Mouse (Mus musculus) limb, embryonic 10.5 days (tissue): Measurements from ENCODE around the gene Atg4b. TPM values are rescaled to one million over a fixed set of nuclear protein-coding genes. Genes with fewer than 3 reads are reported as not detected.
"Not testable (repeated sequence)": the region's sequence is repeated elsewhere in the genome, so short reads cannot be mapped to it uniquely, and the experiment has no call there.

Source experiments
- DNase-seq: peaks from one replicate; pipeline ENCODE4 v3.0.0-alpha.2; 2017; ENCODE audit warnings: low spot score
- H3K27ac ChIP-seq: fragments of 300-500 bp; sonication (generic); 2 replicates; pipeline ENCODE4 v1.5.1; 2016; ENCODE audit warnings: mild to moderate bottlenecking
- H3K27me3 ChIP-seq: fragments of 300-500 bp; sonication (generic); 2 replicates; pipeline ENCODE4 v1.6.1; 2016; ENCODE audit warnings: low read depth, mild to moderate bottlenecking; ENCODE audit not compliant: poor library complexity, severe bottlenecking
- H3K36me3 ChIP-seq: fragments of 300-500 bp; sonication (generic); 2 replicates; pipeline ENCODE4 v1.6.1; 2016; ENCODE audit warnings: mild to moderate bottlenecking, moderate library complexity
- H3K4me1 ChIP-seq: fragments of 300-500 bp; sonication (generic); 2 replicates; pipeline ENCODE4 v1.6.1; 2016
- H3K4me3 ChIP-seq: fragments of 300-500 bp; sonication (generic); 2 replicates; pipeline ENCODE4 v1.5.1; 2016; ENCODE audit warnings: mild to moderate bottlenecking, moderate library complexity
- H3K9me3 ChIP-seq: fragments of 300-500 bp; sonication (generic); replicated peaks from 2 replicates; pipeline ENCODE4 v1.6.1; 2016; ENCODE audit warnings: mild to moderate bottlenecking
- WGBS: fragments of 180-500 bp; shearing (Covaris S2); methylation state at CpG from one replicate; pipeline ENCODE4 v1.1.7; 2016; 5-methylcytosine and 5-hydroxymethylcytosine counted together
- polyA plus RNA-seq: library from polyadenylated mRNA; unstranded; fragments of >200 nt; fragmentation: Nextera tagmentation; extraction: Ambion mirVana; gene quantifications from 2 replicates; pipeline ENCODE4 v1.2.1, GENCODE M21; 2016

The Atg4b gene
- polyA plus RNA-seq, 1 experiment from 2014 or later = 91.8 TPM

DNA sequence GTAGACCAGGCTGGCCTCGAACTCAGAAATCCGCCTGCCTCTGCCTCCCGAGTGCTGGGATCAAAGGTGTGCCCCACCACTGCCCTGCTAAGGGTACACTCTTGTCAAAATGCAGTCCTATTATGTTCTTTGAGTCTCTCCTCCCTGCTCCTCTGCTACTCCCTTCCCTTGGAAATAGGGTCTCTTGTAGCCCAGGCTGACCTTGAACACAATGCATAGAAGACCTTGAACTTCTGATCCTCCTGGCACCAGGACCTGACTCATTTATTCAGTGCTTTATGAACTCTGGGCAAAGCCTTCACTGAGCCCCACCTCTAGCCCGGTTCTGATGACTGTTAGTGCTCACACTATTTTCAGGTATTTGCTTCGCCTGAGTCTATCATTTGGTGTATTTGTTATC is 13.6 kb upstream of the Atg4b start:
- Histone ChIP-seq H3K4me1 (no peaks in the 10 kb centered on the region), H3K27me3 (no peaks in the 10 kb centered on the region), H3K4me3 (no peak overlapping the region), H3K36me3 (peaks cover 14% of the 10 kb centered on the region), H3K9me3 (no peaks in the 10 kb centered on the region), H3K27ac (no peak overlapping the region)
- DNase-seq = no peak
- 93% methylated on average over 5 of the region's 5 CpGs for WGBS

DNA sequence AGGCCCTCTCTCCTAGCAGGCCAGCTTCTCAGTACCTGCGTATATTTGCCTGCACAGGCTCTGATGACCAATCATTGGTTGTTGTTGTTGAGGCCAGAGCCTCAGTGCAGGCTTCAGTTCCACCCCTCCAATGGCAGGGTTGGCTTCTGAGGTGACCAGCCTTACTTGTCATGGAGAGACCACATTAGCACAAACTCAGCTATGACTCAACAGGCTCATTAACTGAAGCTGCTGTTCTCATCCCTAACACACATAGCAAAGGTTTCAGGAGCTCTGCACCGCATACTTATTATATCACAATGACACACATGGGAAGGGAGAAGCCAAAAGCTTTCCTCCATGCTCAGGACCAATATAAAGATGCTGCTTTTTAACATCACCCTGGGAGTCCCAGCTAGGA is 10.6 kb upstream of the Atg4b start:
- no peaks in the 10 kb centered on the region for H3K27me3 ChIP-seq
- H3K4me1 ChIP-seq = no peaks in the 10 kb centered on the region
- no peak overlapping the region for H3K4me3 ChIP-seq
- no peaks in the 10 kb centered on the region for H3K9me3 ChIP-seq
- no peak for DNase-seq
- 95% methylated on average over 2 of the region's 2 CpGs for WGBS
- H3K27ac ChIP-seq = no peak overlapping the region
- peaks cover 31% of the 10 kb centered on the region for H3K36me3 ChIP-seq

GRCm38 (mm10) chr1:93741987-93742386 is 9.3 kb upstream of the Atg4b start:
- Histone ChIP-seq H3K27me3 (no peaks in the 10 kb centered on the region), H3K4me1 (no peaks in the 10 kb centered on the region), H3K36me3 (peaks cover 39% of the 10 kb centered on the region), H3K9me3 (no peaks in the 10 kb centered on the region), H3K4me3 (no peak overlapping the region), H3K27ac (no peak overlapping the region)
- DNase-seq = no peak
- 86% methylated on average over 4 of the region's 4 CpGs for WGBS

DNA sequence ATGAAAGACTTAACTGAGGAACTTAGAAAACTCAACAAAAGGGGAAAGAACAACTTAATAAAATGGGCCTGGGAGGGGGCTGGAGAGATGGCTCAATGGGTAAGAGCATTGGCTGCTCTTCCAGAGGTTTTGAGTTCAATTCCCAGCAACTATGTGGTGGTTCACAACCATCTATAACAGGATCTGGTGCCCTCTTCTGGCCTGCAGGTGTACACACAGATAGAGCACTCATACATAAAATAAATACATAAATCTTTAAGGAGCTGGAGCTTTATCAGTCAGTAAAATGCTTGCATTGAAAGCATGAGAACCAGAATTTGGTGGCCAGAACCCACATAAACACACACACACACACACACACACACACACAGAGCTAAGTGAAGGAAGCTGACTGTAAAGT is 8.4 kb upstream of the Atg4b start:
- no peak overlapping the region for H3K4me3 ChIP-seq
- no peak for DNase-seq
- no peaks in the 10 kb centered on the region for H3K4me1 ChIP-seq
- no peak overlapping the region for H3K27ac ChIP-seq
- no peaks in the 10 kb centered on the region for H3K9me3 ChIP-seq
- peaks cover 39% of the 10 kb centered on the region for H3K36me3 ChIP-seq
- H3K27me3 ChIP-seq = no peaks in the 10 kb centered on the region

- DNase-seq = no peak
- peaks cover 64% of the 10 kb centered on the region for H3K36me3 ChIP-seq
Observed at GRCm38 (mm10) chr1:93746179-93746578, 5.1 kb upstream of the Atg4b start.

GRCm38 (mm10) chr1:93748539-93748938 is 2.8 kb upstream of the Atg4b start:
- Histone ChIP-seq H3K27ac (no peak overlapping the region), H3K9me3 (no peaks in the 10 kb centered on the region), H3K4me3 (no peak overlapping the region), H3K4me1 (peaks cover 8% of the 10 kb centered on the region), H3K27me3 (no peaks in the 10 kb centered on the region), H3K36me3 (peaks cover 52% of the 10 kb centered on the region)
- WGBS = 100% methylated on average over 1 of the region's 1 CpGs
- no peak for DNase-seq

More at GRCm38 (mm10) chr1:93746179-93746578, 5.1 kb upstream of the Atg4b start:
- Histone ChIP-seq H3K4me3 (no peak overlapping the region), H3K27ac (no peak overlapping the region), H3K4me1 (no peaks in the 10 kb centered on the region), H3K27me3 (no peaks in the 10 kb centered on the region), H3K9me3 (no peaks in the 10 kb centered on the region)
- 85% methylated on average over 5 of the region's 5 CpGs for WGBS

DNA sequence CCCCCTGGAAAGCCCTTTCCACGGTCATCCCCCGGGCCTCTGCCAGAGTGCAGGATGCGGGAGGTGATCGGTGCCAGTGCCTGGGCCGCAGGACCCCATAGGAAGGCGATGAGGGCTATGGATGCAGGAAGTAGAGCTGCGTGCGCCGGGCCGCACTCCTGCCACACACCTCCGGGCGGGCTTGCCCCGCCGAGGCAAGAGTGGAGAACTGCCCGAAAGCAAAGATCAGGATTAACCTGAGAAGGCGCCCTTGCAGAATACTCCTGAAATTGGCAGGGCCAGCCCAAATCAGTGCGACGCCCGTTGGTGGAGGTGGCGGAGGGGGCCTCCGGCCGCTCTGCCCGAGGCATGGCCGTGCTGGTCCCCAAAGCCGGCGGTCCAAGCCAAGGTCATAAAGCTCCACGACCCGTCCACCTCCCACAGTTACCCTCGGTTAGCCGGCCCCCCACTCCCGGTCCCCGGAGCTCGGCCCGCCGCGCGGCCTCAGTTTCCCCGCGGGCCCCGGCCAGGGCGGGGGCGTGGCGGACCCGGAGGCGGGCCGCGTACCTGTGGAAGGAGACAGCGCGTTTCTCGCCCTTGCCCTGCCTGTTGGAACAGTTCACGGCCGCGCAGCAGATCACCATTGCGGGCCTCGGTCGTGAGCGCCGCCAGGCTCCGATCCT is 2.7 kb downstream of the Atg4b start:
- peak overlapping the region; percentile 98 for H3K4me3 ChIP-seq
- peak; percentile 77 for DNase-seq
- H3K4me1 ChIP-seq = peaks cover 12% of the 10 kb centered on the region
- H3K9me3 ChIP-seq = no peaks in the 10 kb centered on the region
- peak overlapping the region; percentile 94 for H3K27ac ChIP-seq
- peaks cover 22% of the 10 kb centered on the region for H3K36me3 ChIP-seq
- under 1% methylated on average over 59 of the region's 59 CpGs for WGBS
- no peaks in the 10 kb centered on the region for H3K27me3 ChIP-seq

DNA sequence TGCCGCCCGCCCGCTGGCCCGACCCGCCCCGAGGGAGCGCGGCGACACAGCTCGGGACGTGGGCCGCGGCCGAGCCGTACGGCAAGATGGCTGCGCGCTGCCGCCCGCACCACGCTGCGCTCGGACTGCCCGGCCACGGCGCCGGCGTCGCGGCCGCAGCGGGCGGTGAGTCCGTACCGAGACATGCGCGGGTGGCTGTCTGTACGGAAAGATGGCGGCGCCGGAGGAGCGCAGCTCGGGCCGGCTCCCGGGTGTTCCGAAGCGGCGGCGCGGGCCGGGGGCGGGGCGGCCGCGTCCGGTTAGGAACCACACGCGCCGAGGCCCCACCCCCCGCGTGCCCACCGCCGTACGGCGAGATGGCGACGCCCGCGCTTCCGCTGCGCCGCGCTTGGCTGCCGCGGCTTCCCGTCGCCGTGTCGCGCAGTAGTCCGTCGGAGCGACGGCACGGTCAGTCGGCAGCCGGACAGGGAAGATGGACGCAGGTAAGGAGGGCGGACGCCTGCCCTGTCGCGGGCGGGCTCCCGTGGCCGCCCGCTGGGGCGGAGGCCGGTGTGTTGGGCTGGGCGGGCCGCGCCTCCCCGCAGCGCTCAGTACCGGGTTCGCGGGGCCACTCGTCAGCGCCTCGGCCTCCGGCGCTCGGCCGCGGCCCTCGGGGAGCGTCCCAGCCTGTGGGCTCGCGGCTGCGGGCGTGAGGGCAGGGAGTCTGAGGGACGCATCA is 3.4 kb downstream of the Atg4b start, which contains the start of gene Thap4:
Thap4 (minus strand) TSS at position 292 of the 718 bp plus-strand sequence.
- peak; percentile 90 for DNase-seq
- Histone ChIP-seq H3K4me3 (peak within 1 kb of the TSS; percentile 98), H3K9me3 (no peaks in the 10 kb centered on the region), H3K27me3 (no peaks in the 10 kb centered on the region), H3K4me1 (peaks cover 12% of the 10 kb centered on the region), H3K36me3 (peaks cover 15% of the 10 kb centered on the region), H3K27ac (peak within 1 kb of the TSS; percentile 94)
- WGBS = under 1% methylated on average over 112 of the region's 121 CpGs

DNA sequence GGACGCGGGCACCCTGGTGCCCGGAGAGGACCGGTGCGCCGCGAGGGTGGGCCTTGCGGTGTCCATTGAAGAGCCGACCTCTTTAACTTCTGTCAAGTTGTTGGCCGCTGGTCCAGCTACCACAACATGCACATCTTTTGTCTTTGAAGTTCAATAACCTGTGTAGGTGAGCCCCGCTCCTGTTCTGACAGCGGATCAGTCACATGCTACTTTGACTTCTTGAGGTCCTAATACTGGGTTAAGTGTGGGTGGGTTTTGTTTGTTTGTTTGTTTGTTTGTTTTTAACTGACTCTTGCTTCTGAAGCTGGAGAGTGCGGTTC is 4.0 kb downstream of the Atg4b start:
- Histone ChIP-seq H3K36me3 (peaks cover 10% of the 10 kb centered on the region), H3K27ac (peak overlapping the region; percentile 94), H3K4me3 (peak overlapping the region; percentile 98), H3K27me3 (no peaks in the 10 kb centered on the region), H3K9me3 (no peaks in the 10 kb centered on the region), H3K4me1 (peaks cover 12% of the 10 kb centered on the region)
- 1% methylated on average over 13 of the region's 13 CpGs for WGBS
- DNase-seq = no peak

- DNase-seq = no peak
- Histone ChIP-seq H3K27me3 (no peaks in the 10 kb centered on the region), H3K9me3 (no peaks in the 10 kb centered on the region), H3K36me3 (peaks cover 6% of the 10 kb centered on the region), H3K4me1 (peaks cover 12% of the 10 kb centered on the region), H3K27ac (peak overlapping the region; percentile 94), H3K4me3 (peak overlapping the region; percentile 98)
- WGBS = 37% methylated on average over 7 of the region's 7 CpGs
Observed at GRCm38 (mm10) chr1:93755618-93756017, 4.3 kb downstream of the Atg4b start.

GRCm38 (mm10) chr1:93756154-93756553 is 4.9 kb downstream of the Atg4b start:
- Histone ChIP-seq H3K9me3 (no peaks in the 10 kb centered on the region), H3K4me1 (peaks cover 12% of the 10 kb centered on the region), H3K4me3 (no peak overlapping the region; the same call in 1 of the 2 replicates), H3K27ac (no peak overlapping the region), H3K36me3 (peaks cover 7% of the 10 kb centered on the region; the same call in 1 of the 2 replicates), H3K27me3 (no peaks in the 10 kb centered on the region)
- DNase-seq = no peak

GRCm38 (mm10) chr1:93760076-93760475 is 8.8 kb downstream of the Atg4b start:
- no peaks in the 10 kb centered on the region for H3K4me1 ChIP-seq
- DNase-seq = no peak
- 94% methylated on average over 1 of the region's 1 CpGs for WGBS
- H3K4me3 ChIP-seq = no peak overlapping the region
- H3K27me3 ChIP-seq = no peaks in the 10 kb centered on the region
- H3K36me3 ChIP-seq = peaks cover 7% of the 10 kb centered on the region; the same call in 1 of the 2 replicates
- H3K9me3 ChIP-seq = no peaks in the 10 kb centered on the region
- no peak overlapping the region for H3K27ac ChIP-seq

DNA sequence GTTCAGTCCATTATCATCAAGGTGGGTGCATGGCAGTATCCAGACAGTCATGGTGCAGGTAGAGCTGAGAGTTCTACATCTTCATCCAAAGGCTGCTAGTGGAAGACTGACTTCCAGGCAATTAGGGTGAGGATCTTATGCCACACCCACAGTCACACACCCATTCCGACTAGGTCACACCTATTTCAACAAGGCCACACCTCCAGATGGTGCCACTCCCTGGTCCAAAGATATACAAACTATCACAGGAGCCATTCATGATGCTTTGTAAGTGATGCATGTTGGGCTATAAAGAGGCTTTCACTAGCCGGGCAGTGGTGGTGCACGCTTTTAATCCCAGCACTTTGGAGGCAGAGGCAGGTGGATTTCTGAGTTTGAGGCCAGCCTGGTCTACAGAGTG is 12.2 kb downstream of the Atg4b start:
- H3K9me3 ChIP-seq = not testable (repeated sequence)
- WGBS = 90% methylated on average over 3 of the region's 3 CpGs

More for the DNA sequence above, 12.2 kb downstream of the Atg4b start:
- H3K4me1 ChIP-seq, H3K27ac ChIP-seq, DNase-seq, H3K4me3 ChIP-seq, H3K27me3 ChIP-seq: not testable (repeated sequence)
- H3K36me3 ChIP-seq = peaks cover 16% of the 10 kb centered on the region
